ENCODE assay signal across 27 mouse cellular contexts in the genomic region with DNA sequence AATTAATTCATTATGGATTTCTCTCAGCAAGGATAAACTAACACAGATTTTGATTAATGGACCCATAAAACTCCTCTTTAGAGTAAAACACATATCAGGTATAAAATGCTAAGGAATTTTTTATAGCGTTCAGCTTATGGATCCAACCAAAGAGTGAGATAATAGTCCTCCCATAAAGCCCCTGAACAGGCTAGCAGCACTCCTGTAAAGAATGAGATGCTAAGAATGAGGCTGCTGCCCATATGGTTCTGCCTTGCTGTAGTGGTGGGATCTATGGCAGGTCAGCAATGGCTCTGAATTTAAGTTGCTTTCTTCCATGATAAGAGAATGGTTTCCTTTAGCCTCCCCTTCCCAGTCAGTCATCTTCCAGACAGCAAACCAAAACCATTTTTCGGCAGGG.
DNase-seq lines count a peak whose midpoint lies in the region; ATAC-seq and TF ChIP-seq lines count a peak whose summit lies in the region.
"Had no signal": no experiment of that assay in that cellular context is flagged by ENCODE, and none has a peak within 500 bp of the region (broad histone marks: within the 10 kb centered on the region; RNA-seq: fewer than 3 reads in every experiment).

No protein-coding gene starts in this region.

- no peak for DNase-seq in midbrain, embryonic 14.5 days
- DNase-seq in midbrain, postnatal 0 days (ENCODE audit: low spot score): no peak
- no peak for DNase-seq in lung, postnatal 36 days
- DNase-seq: adrenal gland, postnatal 25 days; cerebellum, adult 11-12 months; cerebellum, adult 9-11 months; embryo, embryonic 11 days; forebrain, postnatal 0 days; heart, adult 2 months; heart, postnatal 10 days; kidney, adult 2 months; kidney, postnatal 4 days; liver, postnatal 0 days; lung, postnatal 4 days; right cerebral cortex, postnatal 25 days had no signal

- no peaks in the 10 kb centered on the region for H3K36me3 ChIP-seq in hindbrain, embryonic 13.5 days
- no peaks in the 10 kb centered on the region for H3K36me3 ChIP-seq in hindbrain, embryonic 16.5 days (ENCODE audit: control insufficient read depth, insufficient read depth, low read length)
- H3K36me3 ChIP-seq in midbrain, embryonic 14.5 days (ENCODE audit: control insufficient read depth, insufficient read depth, low read length): no peaks in the 10 kb centered on the region
- H3K36me3 ChIP-seq in midbrain, postnatal 0 days (ENCODE audit: insufficient read depth, low read length): no peaks in the 10 kb centered on the region
- H3K36me3 ChIP-seq in midbrain, embryonic 16.5 days (ENCODE audit: control insufficient read depth, insufficient read depth, low read length): no peaks in the 10 kb centered on the region
- no peaks in the 10 kb centered on the region for H3K36me3 ChIP-seq in neural tube, embryonic 15.5 days
- H3K36me3 ChIP-seq: embryonic facial prominence, embryonic 13.5 days; forebrain, embryonic 10.5 days; heart, embryonic 13.5 days; intestine, embryonic 15.5 days; limb, embryonic 13.5 days; stomach, embryonic 15.5 days had no signal

- peaks cover 17% of the 10 kb centered on the region for H3K4me1 ChIP-seq in hindbrain, embryonic 13.5 days (replicated peaks)
- peaks cover 8% of the 10 kb centered on the region for H3K4me1 ChIP-seq in hindbrain, embryonic 16.5 days (ENCODE audit: control insufficient read depth, insufficient read depth, low read depth, low read length)
- H3K4me1 ChIP-seq in midbrain, embryonic 14.5 days (ENCODE audit: control insufficient read depth, insufficient read depth, low read length): peaks cover 30% of the 10 kb centered on the region
- H3K4me1 ChIP-seq in midbrain, postnatal 0 days (ENCODE audit: insufficient read depth, low read length): no peaks in the 10 kb centered on the region
- H3K4me1 ChIP-seq in midbrain, embryonic 16.5 days (ENCODE audit: control insufficient read depth, insufficient read depth, low read length): peaks cover 12% of the 10 kb centered on the region
- H3K4me1 ChIP-seq in neural tube, embryonic 15.5 days: peaks cover 13% of the 10 kb centered on the region
- H3K4me1 ChIP-seq: embryonic facial prominence, embryonic 13.5 days; intestine, embryonic 15.5 days; limb, embryonic 13.5 days; liver, embryonic 12.5 days; megakaryocyte, embryonic 14.5 days; stomach, embryonic 15.5 days had no signal

- H3K4me2 ChIP-seq in hindbrain, embryonic 13.5 days: no peak overlapping the region
- no peak overlapping the region for H3K4me2 ChIP-seq in hindbrain, embryonic 16.5 days (ENCODE audit: low read length)
- H3K4me2 ChIP-seq in midbrain, embryonic 14.5 days (ENCODE audit: low read length): no peak overlapping the region
- no peak overlapping the region for H3K4me2 ChIP-seq in midbrain, postnatal 0 days (ENCODE audit: low read depth, low read length, poor library complexity, severe bottlenecking)
- no peak overlapping the region for H3K4me2 ChIP-seq in midbrain, embryonic 16.5 days (ENCODE audit: low read length)
- H3K4me2 ChIP-seq in neural tube, embryonic 15.5 days: no peak overlapping the region
- H3K4me2 ChIP-seq: embryonic facial prominence, embryonic 13.5 days; heart, embryonic 13.5 days; intestine, embryonic 15.5 days; limb, embryonic 13.5 days; liver, embryonic 12.5 days; stomach, embryonic 15.5 days had no signal

- no peak for TF ChIP-seq CTCF in midbrain, postnatal 0 days (IDR thresholded peaks at IDR 0.05)

- H3K9me3 ChIP-seq in hindbrain, embryonic 13.5 days: no peaks in the 10 kb centered on the region
- no peaks in the 10 kb centered on the region for H3K9me3 ChIP-seq in hindbrain, embryonic 16.5 days (ENCODE audit: control insufficient read depth, low read length)
- H3K9me3 ChIP-seq in midbrain, embryonic 14.5 days (ENCODE audit: control insufficient read depth, low read length): no peaks in the 10 kb centered on the region
- no peaks in the 10 kb centered on the region for H3K9me3 ChIP-seq in midbrain, postnatal 0 days (ENCODE audit: low read length)
- no peaks in the 10 kb centered on the region for H3K9me3 ChIP-seq in midbrain, embryonic 16.5 days (replicated peaks; ENCODE audit: control insufficient read depth, low read length, poor library complexity, severe bottlenecking)
- H3K9me3 ChIP-seq in neural tube, embryonic 15.5 days (replicated peaks): no peaks in the 10 kb centered on the region
- H3K9me3 ChIP-seq: embryonic facial prominence, embryonic 13.5 days; forebrain, embryonic 10.5 days; heart, embryonic 13.5 days; intestine, embryonic 15.5 days; limb, embryonic 13.5 days; liver, embryonic 12.5 days; megakaryocyte, embryonic 14.5 days; stomach, embryonic 15.5 days had no signal

- WGBS in hindbrain, embryonic 13.5 days: 72% methylated on average over 2 of the region's 2 CpGs
- 66% methylated on average over 2 of the region's 2 CpGs for WGBS in hindbrain, embryonic 16.5 days
- 74% methylated on average over 2 of the region's 2 CpGs for WGBS in midbrain, embryonic 14.5 days
- WGBS in midbrain, postnatal 0 days: 82% methylated on average over 2 of the region's 2 CpGs
- WGBS in midbrain, embryonic 16.5 days: 78% methylated on average over 2 of the region's 2 CpGs
- 73% methylated on average over 2 of the region's 2 CpGs for WGBS in neural tube, embryonic 15.5 days

- no peak overlapping the region for H3K4me3 ChIP-seq in hindbrain, embryonic 13.5 days
- no peak overlapping the region for H3K4me3 ChIP-seq in hindbrain, embryonic 16.5 days (ENCODE audit: low read length)
- H3K4me3 ChIP-seq in midbrain, embryonic 14.5 days (replicated peaks; ENCODE audit: low read depth, low read length): no peak overlapping the region
- no peak overlapping the region for H3K4me3 ChIP-seq in midbrain, postnatal 0 days (ENCODE audit: low read depth, low read length)
- no peak overlapping the region for H3K4me3 ChIP-seq in midbrain, embryonic 16.5 days (ENCODE audit: low read depth, low read length)
- H3K4me3 ChIP-seq in neural tube, embryonic 15.5 days (replicated peaks): no peak overlapping the region
- H3K4me3 ChIP-seq: embryonic facial prominence, embryonic 13.5 days; forebrain, embryonic 10.5 days; heart, adult 2 months; heart, embryonic 13.5 days; intestine, embryonic 15.5 days; limb, embryonic 13.5 days; liver, embryonic 12.5 days; megakaryocyte, embryonic 14.5 days; stomach, embryonic 15.5 days had no signal

- ATAC-seq in hindbrain, embryonic 13.5 days (ENCODE audit: low FRiP score): peak; percentile 71; the same call in 1 of the 2 replicates
- no peak for ATAC-seq in hindbrain, embryonic 16.5 days
- ATAC-seq in midbrain, embryonic 14.5 days (ENCODE audit: low FRiP score, low TSS enrichment): no peak
- ATAC-seq in midbrain, postnatal 0 days (ENCODE audit: low FRiP score): no peak
- no peak for ATAC-seq in midbrain, embryonic 16.5 days
- peak; percentile 56; the same call in 1 of the 2 replicates for ATAC-seq in neural tube, embryonic 15.5 days (ENCODE audit: low FRiP score)
- ATAC-seq: forebrain, postnatal 0 days; intestine, embryonic 15.5 days; liver, embryonic 12.5 days; liver, postnatal 0 days had no signal

- H3K9ac ChIP-seq in hindbrain, embryonic 13.5 days: no peak overlapping the region
- H3K9ac ChIP-seq in hindbrain, embryonic 16.5 days (ENCODE audit: low read depth, low read length): no peak overlapping the region
- H3K9ac ChIP-seq in midbrain, embryonic 14.5 days (replicated peaks; ENCODE audit: low read length): no peak overlapping the region
- no peak overlapping the region for H3K9ac ChIP-seq in midbrain, postnatal 0 days (replicated peaks; ENCODE audit: low read length, poor library complexity, severe bottlenecking)
- no peak overlapping the region for H3K9ac ChIP-seq in midbrain, embryonic 16.5 days (ENCODE audit: low read depth, low read length)
- H3K9ac ChIP-seq in neural tube, embryonic 15.5 days (replicated peaks): no peak overlapping the region
- H3K9ac ChIP-seq: embryonic facial prominence, embryonic 13.5 days; forebrain, postnatal 0 days; heart, embryonic 13.5 days; intestine, embryonic 15.5 days; limb, embryonic 13.5 days; liver, embryonic 12.5 days; liver, postnatal 0 days; stomach, embryonic 15.5 days had no signal

- H3K27me3 ChIP-seq in hindbrain, embryonic 13.5 days: no peaks in the 10 kb centered on the region
- no peaks in the 10 kb centered on the region for H3K27me3 ChIP-seq in hindbrain, embryonic 16.5 days (replicated peaks; ENCODE audit: control insufficient read depth, insufficient read depth, low read length)
- no peaks in the 10 kb centered on the region for H3K27me3 ChIP-seq in midbrain, embryonic 14.5 days (ENCODE audit: control insufficient read depth, insufficient read depth, low read length)
- no peaks in the 10 kb centered on the region for H3K27me3 ChIP-seq in midbrain, postnatal 0 days (ENCODE audit: insufficient read depth, low read length)
- no peaks in the 10 kb centered on the region for H3K27me3 ChIP-seq in midbrain, embryonic 16.5 days (ENCODE audit: control insufficient read depth, insufficient read depth, low read depth, low read length)
- H3K27me3 ChIP-seq in neural tube, embryonic 15.5 days (replicated peaks): no peaks in the 10 kb centered on the region
- H3K27me3 ChIP-seq: embryonic facial prominence, embryonic 13.5 days; heart, embryonic 13.5 days; intestine, embryonic 15.5 days; liver, embryonic 12.5 days; megakaryocyte, embryonic 14.5 days; stomach, embryonic 15.5 days had no signal

- peak overlapping the region; percentile 70 for H3K27ac ChIP-seq in hindbrain, embryonic 13.5 days
- H3K27ac ChIP-seq in hindbrain, embryonic 16.5 days (ENCODE audit: low read depth, low read length): no peak overlapping the region
- H3K27ac ChIP-seq in midbrain, embryonic 14.5 days (replicated peaks; ENCODE audit: low read depth, low read length): peak overlapping the region; percentile 66
- H3K27ac ChIP-seq in midbrain, postnatal 0 days (ENCODE audit: low read depth, low read length): no peak overlapping the region
- H3K27ac ChIP-seq in midbrain, embryonic 16.5 days (ENCODE audit: low read length): peak overlapping the region; percentile 58; the same call in 1 of the 2 replicates
- H3K27ac ChIP-seq in neural tube, embryonic 15.5 days (replicated peaks): 0 out of 2 replicates have a peak overlapping the region, but pooled peaks have one; percentile 1
- H3K27ac ChIP-seq: embryonic facial prominence, embryonic 13.5 days; forebrain, embryonic 10.5 days; heart, adult 2 months; heart, embryonic 13.5 days; intestine, embryonic 15.5 days; limb, embryonic 13.5 days; liver, embryonic 12.5 days; stomach, embryonic 15.5 days had no signal

Comparison
In these comparisons a context has a peak if more than half of its experiments do, and no peak if none do; other contexts are left out.
1. ATAC-seq: peak in hindbrain, embryonic 13.5 days (single experiment) and neural tube, embryonic 15.5 days (single experiment); none in hindbrain, embryonic 16.5 days (single experiment), midbrain, embryonic 14.5 days (single experiment), midbrain, postnatal 0 days (single experiment) and midbrain, embryonic 16.5 days (single experiment).
2. H3K27ac ChIP-seq: peak in hindbrain, embryonic 13.5 days (single experiment), midbrain, embryonic 14.5 days (single experiment), midbrain, embryonic 16.5 days (single experiment) and neural tube, embryonic 15.5 days (single experiment); none in hindbrain, embryonic 16.5 days (single experiment) and midbrain, postnatal 0 days (single experiment).